Mouse (Mus musculus): ENCODE results near the gene Cox5a. TPM values are rescaled to one million over a fixed set of nuclear protein-coding genes. Genes with fewer than 3 reads are reported as not detected.

The Cox5a gene
- total RNA-seq (2012; rRNA removed) (179 and 203 TPM in 2 replicates), total RNA-seq (2014; rRNA removed) (229 and 257 TPM in 2 replicates), polyA plus RNA-seq (2012; ENCODE audit: insufficient read length, low read depth) (255 and 279 TPM in 2 replicates)

GRCm38 (mm10) chr9:57521056-57521911 is at the start of gene Cox5a:
TSS of gene Cox5a (plus strand) at chr9:57521274.
- Histone ChIP-seq H3K27ac (ENCODE audit: insufficient read depth, low read depth) (peak within 1 kb of the TSS; percentile 89), H3K4me1 (ENCODE audit: control insufficient read depth in 1 of 2, insufficient read depth in 2 of 2) (peaks cover 0 to 43% of the 10 kb centered on the region in 2 experiments; a peak in 2 of 4 replicates), H3K79me2 (replicated peaks; ENCODE audit: control insufficient read depth, extremely low read depth, insufficient read depth, poor library complexity, severe bottlenecking) (peaks cover 46% of the 10 kb centered on the region), H3K9me3 (replicated peaks; ENCODE audit: low read length) (no peaks in the 10 kb centered on the region), H3K27me3 (replicated peaks) (no peaks in the 10 kb centered on the region), H3K9ac (ENCODE audit: insufficient read depth, low read depth) (peak within 1 kb of the TSS; percentile 90), H3K36me3 (replicated peaks in 1 of 2; ENCODE audit: control insufficient read depth in 1 of 2, insufficient read depth in 1 of 2, low read length in 1 of 2) (peaks cover 0 to 7% of the 10 kb centered on the region in 2 experiments), H3K4me2 (ENCODE audit: insufficient read depth, low read depth, poor library complexity, severe bottlenecking) (peak within 1 kb of the TSS; percentile 97), H3K4me3 (replicated peaks in 1 of 3; ENCODE audit: low read depth in 2 of 3, low read length in 2 of 3, poor library complexity in 1 of 3) (peak within 1 kb of the TSS; percentile 88 to 99 (median 89))
- peak; percentile 88 for DNase-seq (ENCODE audit: extremely low read depth)
- dilution Hi-C loops (cut with MboI; ENCODE audit: extremely low pct_ligation_motif_present, extremely low pct_unique_long_range_greater_than_20kb, low sequenced_read_pairs) = no loop called here
- TF ChIP-seq ZMIZ1 (IDR thresholded peaks at IDR 0.05; ENCODE audit: low read depth, low read length) = peak; percentile 96
- no peak for TF ChIP-seq RAD21 (IDR thresholded peaks at IDR 0.05; ENCODE audit: low read depth, low read length)
- no peak for TF ChIP-seq USF2 (conservative IDR thresholded peaks at IDR 0.05; ENCODE audit: low read depth, low read length)
- TF ChIP-seq TBP (conservative IDR thresholded peaks at IDR 0.05; ENCODE audit: low read depth, low read length) = peak; percentile 73; the same call in 1 of the 2 replicates
- TF ChIP-seq IRF4 (IDR thresholded peaks at IDR 0.05; ENCODE audit: low read depth, low read length) = peak; percentile 19; the same call in 1 of the 2 replicates
- no peak for TF ChIP-seq EP300 (IDR thresholded peaks at IDR 0.05; ENCODE audit: low read length)
- peak; percentile 92 for TF ChIP-seq TCF12 (IDR thresholded peaks at IDR 0.05; ENCODE audit: low read depth, low read length)
- TF ChIP-seq NELFE (IDR thresholded peaks at IDR 0.05; ENCODE audit: low read depth, low read length) = peak; percentile 91
- TF ChIP-seq E2F4 (IDR thresholded peaks at IDR 0.05; ENCODE audit: insufficient replicate concordance, low read depth, low read length) = peak; percentile 72; the same call in 1 of the 2 replicates
- no peak for TF ChIP-seq JUN (IDR thresholded peaks at IDR 0.05; ENCODE audit: insufficient read depth, low read depth, low read length)
- no peak for TF ChIP-seq PAX5 (IDR thresholded peaks at IDR 0.05; ENCODE audit: low read length)
- TF ChIP-seq MYC (IDR thresholded peaks at IDR 0.05; ENCODE audit: low read depth, low read length) = peak; percentile 96
- TF ChIP-seq POLR2A (IDR thresholded peaks at IDR 0.05; ENCODE audit: low read depth, low read length) = peak; percentile 95
- TF ChIP-seq MAFK (IDR thresholded peaks at IDR 0.05; ENCODE audit: insufficient replicate concordance, low read length) = no peak
- TF ChIP-seq MAZ (IDR thresholded peaks at IDR 0.05; ENCODE audit: low read depth, low read length) = no peak; the same call in 1 of the 2 replicates
- TF ChIP-seq JUND (conservative IDR thresholded peaks at IDR 0.05; ENCODE audit: low read depth, low read length) = no peak
- peak; percentile 88 for TF ChIP-seq SIN3A (IDR thresholded peaks at IDR 0.05; ENCODE audit: low read length)
- TF ChIP-seq MAX (IDR thresholded peaks at IDR 0.05; ENCODE audit: low read length) = peak; percentile 96
- TF ChIP-seq HCFC1 (IDR thresholded peaks at IDR 0.05; ENCODE audit: low read depth, low read length) = peak; percentile 85
- peak; percentile 62 for TF ChIP-seq NRF1 (IDR thresholded peaks at IDR 0.05; ENCODE audit: low read depth, low read length)
- no peak for TF ChIP-seq SMC3 (IDR thresholded peaks at IDR 0.05; ENCODE audit: low read depth, low read length)
- no peak for TF ChIP-seq ZKSCAN1 (IDR thresholded peaks at IDR 0.05; ENCODE audit: borderline replicate concordance, low read depth, low read length)
- TF ChIP-seq CHD2 (IDR thresholded peaks at IDR 0.05; ENCODE audit: low read length) = no peak
- TF ChIP-seq MEF2A (IDR thresholded peaks at IDR 0.05; ENCODE audit: borderline replicate concordance, low read depth, low read length) = peak; percentile 44; the same call in 1 of the 2 replicates
- TF ChIP-seq USF1 (IDR thresholded peaks at IDR 0.05; ENCODE audit: low read depth, low read length) = no peak; the same call in 1 of the 2 replicates
- TF ChIP-seq ETS1 (conservative IDR thresholded peaks at IDR 0.05; ENCODE audit: low read depth, low read length) = no peak
- TF ChIP-seq ZC3H11A (IDR thresholded peaks at IDR 0.05; ENCODE audit: low read depth, low read length) = no peak
- TF ChIP-seq MXI1 (IDR thresholded peaks at IDR 0.05; ENCODE audit: low read depth, low read length) = peak; percentile 92
- no peak for TF ChIP-seq RCOR1 (conservative IDR thresholded peaks at IDR 0.05; ENCODE audit: low read depth, low read length)
- TF ChIP-seq GABPA (IDR thresholded peaks at IDR 0.05; ENCODE audit: insufficient replicate concordance, low read depth, low read length) = no peak
- no peak for TF ChIP-seq CTCF (conservative IDR thresholded peaks at IDR 0.05 in 1 of 2, IDR thresholded peaks at IDR 0.05 in 1 of 2; ENCODE audit: low read depth in 2 of 2, low read length in 2 of 2)
- peak; percentile 46 for TF ChIP-seq UBTF (IDR thresholded peaks at IDR 0.05; ENCODE audit: low read depth, low read length)
- peak; percentile 71; the same call in 1 of the 2 replicates for TF ChIP-seq KAT2A (IDR thresholded peaks at IDR 0.05; ENCODE audit: insufficient replicate concordance, low read length)
- no peak for TF ChIP-seq CHD1 (IDR thresholded peaks at IDR 0.05; ENCODE audit: low read depth, low read length)
- TF ChIP-seq POLR2AphosphoS2 (IDR thresholded peaks at IDR 0.05; ENCODE audit: low read depth, low read length) = peak; percentile 87
- TF ChIP-seq BHLHE40 (IDR thresholded peaks at IDR 0.05; ENCODE audit: low read depth, low read length) = peak; percentile 20; the same call in 1 of the 2 replicates
- TF ChIP-seq ELF1 (IDR thresholded peaks at IDR 0.05; ENCODE audit: low read depth, low read length) = peak; percentile 92
- TF ChIP-seq ZNF384 (IDR thresholded peaks at IDR 0.05; ENCODE audit: low read depth, low read length) = no peak
- in situ Hi-C loops (cut with MboI; ENCODE audit: low pct_ligation_motif_present, low pct_unique_long_range_greater_than_20kb, low sequenced_read_pairs) = loop anchor here (5.0 kb wide), 1 partner anchor 131 kb away; the partner anchor contains the start of gene Csk
